In genomic region chr11:51785926-51786325, GRCm38 (mm10) we compare ENCODE assay signal across 9 mouse cellular contexts. TPM values are rescaled to one million over a fixed set of nuclear protein-coding genes. Genes with fewer than 3 reads are reported as not detected.
A peak's percentile ranks its signal among the peaks of the same experiment; 100 is the strongest.
DNase-seq lines count a peak whose midpoint lies in the region; ATAC-seq and TF ChIP-seq lines count a peak whose summit lies in the region.
"Had no signal": no experiment of that assay in that cellular context is flagged by ENCODE, and none has a peak within 500 bp of the region (broad histone marks: within the 10 kb centered on the region; RNA-seq: fewer than 3 reads in every experiment).

No protein-coding gene starts in this region.

- TF ChIP-seq CTCF in E14TG2a.4 (conservative IDR thresholded peaks at IDR 0.05; ENCODE audit: low read length): peak; percentile 95

- H3K9ac ChIP-seq in kidney, embryonic 15.5 days: no peak overlapping the region

- H3K9me3 ChIP-seq in kidney, embryonic 15.5 days (replicated peaks): no peaks in the 10 kb centered on the region
- no peaks in the 10 kb centered on the region for H3K9me3 ChIP-seq in E14TG2a.4 (ENCODE audit: low read length)
- H3K9me3 ChIP-seq: megakaryocyte, embryonic 14.5 days had no signal

- no peaks in the 10 kb centered on the region for H3K27me3 ChIP-seq in kidney, embryonic 15.5 days
- no peaks in the 10 kb centered on the region for H3K27me3 ChIP-seq in E14TG2a.4 (ENCODE audit: insufficient read depth, low read length)
- H3K27me3 ChIP-seq: megakaryocyte, embryonic 14.5 days had no signal

- no peak overlapping the region for H3K4me3 ChIP-seq in kidney, embryonic 15.5 days (replicated peaks)
- H3K4me3 ChIP-seq in E14TG2a.4 (replicated peaks; ENCODE audit: low read length): peak overlapping the region; percentile 41; the same call in 1 of the 2 replicates

- no peak overlapping the region for H3K4me2 ChIP-seq in kidney, embryonic 15.5 days

- WGBS in kidney, embryonic 15.5 days: 90% methylated on average over 6 of the region's 6 CpGs

- peaks cover 85% of the 10 kb centered on the region for H3K36me3 ChIP-seq in kidney, embryonic 15.5 days
- peaks cover 70% of the 10 kb centered on the region for H3K36me3 ChIP-seq in E14TG2a.4 (ENCODE audit: insufficient read depth, low read length)

- ATAC-seq in kidney, embryonic 15.5 days (replicated peaks; ENCODE audit: low FRiP score): no peak

- H3K27ac ChIP-seq in kidney, embryonic 15.5 days: no peak overlapping the region

- H3K4me1 ChIP-seq in kidney, embryonic 15.5 days: no peaks in the 10 kb centered on the region
- peaks cover 11% of the 10 kb centered on the region for H3K4me1 ChIP-seq in E14TG2a.4 (replicated peaks; ENCODE audit: low read depth, low read length)

- peak; percentile 64 for DNase-seq in kidney, adult 18-20 months
- DNase-seq in adrenal gland, adult 18-20 months (ENCODE audit: low spot score in 2 of 2): peak; percentile 58 to 62
- peak; percentile 82 for DNase-seq in induced T-regulatory cell, adult 2 months (ENCODE audit: low read depth)
- peak; percentile 60 for DNase-seq in mesoderm, embryonic 11.5 days (ENCODE audit: low read depth, low spot score)
- no peak for DNase-seq in frontal cortex, postnatal 10 days (ENCODE audit: low spot score in 2 of 2)
- DNase-seq in urinary bladder, postnatal 10 days (ENCODE audit: low spot score): no peak

RNA-seq across cellular contexts. Expression of gene Sar1b, which starts 22.4 kb away (rescaled TPM):
- polyA plus RNA-seq in kidney, embryonic 15.5 days (2015; fragmentation: Nextera tagmentation; extraction: Ambion mirVana): 111 and 114 TPM in 2 replicates
- 100 to 1,000 TPM; 109 to 110 TPM for total RNA-seq in adrenal gland, adult 18-20 months (2021)

RNA-seq across cellular contexts. Expression of gene Sec24a, which starts 22.5 kb away (rescaled TPM):
- 14.3 and 15.3 TPM in 2 replicates for polyA plus RNA-seq in kidney, embryonic 15.5 days (2015; fragmentation: Nextera tagmentation; extraction: Ambion mirVana)
- total RNA-seq in adrenal gland, adult 18-20 months (2021): 10 to 100 TPM; 33.2 to 47.2 TPM

Comparison
In these comparisons a context has a peak if more than half of its experiments do, and no peak if none do; other contexts are left out.
1. DNase-seq: peak in kidney, adult 18-20 months (single experiment), adrenal gland, adult 18-20 months (2 of 2), induced T-regulatory cell, adult 2 months (single experiment) and mesoderm, embryonic 11.5 days (single experiment); none in frontal cortex, postnatal 10 days (0 of 2) and urinary bladder, postnatal 10 days (single experiment).